Mouse (Mus musculus) embryonic facial prominence, embryonic 14.5 days (tissue): ENCODE results near the gene Eif4h. TPM values are rescaled to one million over a fixed set of nuclear protein-coding genes. Genes with fewer than 3 reads are reported as not detected.

Source experiments
- ATAC-seq: fragments of 200-750 bp; cut with Nextera tagmentation; 2 replicates; pipeline ENCODE4 v1.8.0; 2017; ENCODE audit warnings: low read depth, moderate number of reproducible peaks, moderate TSS enrichment
- DNase-seq: peaks from one replicate; pipeline ENCODE4 v3.0.0-alpha.2; 2015; ENCODE audit warnings: low spot score
- H3K27ac ChIP-seq: fragments of 300-500 bp; sonication (generic); replicated peaks from 2 replicates; pipeline ENCODE4 v1.5.1; 2014; ENCODE audit warnings: low read depth, mild to moderate bottlenecking, low read length, moderate library complexity
- H3K27me3 ChIP-seq: fragments of 300-500 bp; sonication (generic); replicated peaks from 2 replicates; pipeline ENCODE4 v1.6.1; 2014; ENCODE audit warnings: low read length; ENCODE audit not compliant: control insufficient read depth, insufficient read depth
- H3K36me3 ChIP-seq: fragments of 300-500 bp; sonication (generic); 2 replicates; pipeline ENCODE4 v1.6.1; 2014; ENCODE audit warnings: low read length, mixed read lengths; ENCODE audit not compliant: control insufficient read depth, insufficient read depth
- H3K4me1 ChIP-seq: fragments of 300-500 bp; sonication (generic); 2 replicates; pipeline ENCODE4 v1.6.1; 2014; ENCODE audit warnings: antibody characterized with exemption, low read length; ENCODE audit not compliant: control insufficient read depth, insufficient read depth
- H3K4me2 ChIP-seq: fragments of 300-500 bp; sonication (generic); 2 replicates; pipeline ENCODE4 v1.6.1; 2014; ENCODE audit warnings: low read depth, mild to moderate bottlenecking, low read length, moderate library complexity, mixed read lengths
- H3K4me3 ChIP-seq: fragments of 300-500 bp; sonication (generic); 2 replicates; pipeline ENCODE4 v1.5.1; 2014; ENCODE audit warnings: low read depth, mild to moderate bottlenecking, low read length
- H3K9ac ChIP-seq: fragments of 300-500 bp; sonication (generic); 2 replicates; pipeline ENCODE4 v1.6.1; 2014; ENCODE audit warnings: low read depth, mild to moderate bottlenecking, low read length, moderate library complexity, mixed read lengths
- H3K9me3 ChIP-seq: fragments of 300-500 bp; sonication (generic); 2 replicates; pipeline ENCODE4 v1.6.1; 2016; ENCODE audit warnings: low read length; ENCODE audit not compliant: control insufficient read depth
- WGBS: fragments of 180-500 bp; shearing (Covaris S2); extraction: QIAGEN DNeasy Blood & Tissue Kit; methylation state at CpG from one replicate; pipeline ENCODE4 v1.1.7; 2014; 5-methylcytosine and 5-hydroxymethylcytosine counted together
- polyA plus RNA-seq: library from polyadenylated mRNA; unstranded; fragments of >200 nt; fragmentation: Nextera tagmentation; extraction: Ambion mirVana; gene quantifications from 2 replicates; pipeline ENCODE4 v1.2.1, GENCODE M21; 2014

The Eif4h gene
- polyA plus RNA-seq, 1 experiment from 2014 or later, result 365 TPM

GRCm38 (mm10) chr5:134644121-134644520 lies 4.8 kb upstream of the Eif4h start:
- ATAC-seq (no peak), DNase-seq (no peak)
- Histone ChIP-seq H3K27me3 (no peaks in the 10 kb centered on the region), H3K4me3 (no peak overlapping the region), H3K9ac (no peak overlapping the region), H3K36me3 (no peaks in the 10 kb centered on the region), H3K4me1 (peaks cover 3% of the 10 kb centered on the region; the same call in 1 of the 2 replicates), H3K9me3 (no peaks in the 10 kb centered on the region), H3K4me2 (no peak overlapping the region), H3K27ac (no peak overlapping the region)
- WGBS, result 68% methylated on average over 1 of the region's 1 CpGs

- ATAC-seq, result no peak
- 82% methylated on average over 3 of the region's 3 CpGs for WGBS
- peaks cover 14% of the 10 kb centered on the region for H3K36me3 ChIP-seq
These were observed 1.1 kb upstream of the Eif4h start for GRCm38 (mm10) chr5:134640371-134640770.

GRCm38 (mm10) chr5:134638461-134639268 lies 625 bp downstream of the Eif4h start:
- WGBS, result under 1% methylated on average over 30 of the region's 85 CpGs
- peak overlapping the region; percentile 72 for H3K4me2 ChIP-seq
- ATAC-seq (peak; percentile 77), DNase-seq (no peak)
- H3K4me3 ChIP-seq, result peak overlapping the region; percentile 97
- H3K27me3 ChIP-seq, result no peaks in the 10 kb centered on the region
- peaks cover 11% of the 10 kb centered on the region; the same call in 1 of the 2 replicates for H3K4me1 ChIP-seq
- H3K9me3 ChIP-seq, result no peaks in the 10 kb centered on the region
- peak overlapping the region; percentile 96 for H3K27ac ChIP-seq
- H3K9ac ChIP-seq, result peak overlapping the region; percentile 99
- H3K36me3 ChIP-seq, result peaks cover 27% of the 10 kb centered on the region

More at GRCm38 (mm10) chr5:134640371-134640770, 1.1 kb upstream of the Eif4h start:
- no peak overlapping the region for H3K27ac ChIP-seq
- peaks cover 11% of the 10 kb centered on the region; the same call in 1 of the 2 replicates for H3K4me1 ChIP-seq
- no peak overlapping the region for H3K4me2 ChIP-seq
- no peak overlapping the region for H3K9ac ChIP-seq
- no peaks in the 10 kb centered on the region for H3K27me3 ChIP-seq
- H3K4me3 ChIP-seq, result no peak overlapping the region
- DNase-seq, result no peak
- H3K9me3 ChIP-seq, result no peaks in the 10 kb centered on the region

GRCm38 (mm10) chr5:134637820-134638367 lies 1.4 kb downstream of the Eif4h start:
- ATAC-seq, result no peak
- Histone ChIP-seq H3K9me3 (no peaks in the 10 kb centered on the region), H3K36me3 (peaks cover 35% of the 10 kb centered on the region), H3K9ac (peak overlapping the region; percentile 99), H3K4me1 (peaks cover 11% of the 10 kb centered on the region), H3K27me3 (no peaks in the 10 kb centered on the region), H3K4me2 (peak overlapping the region; percentile 72), H3K27ac (peak overlapping the region; percentile 96), H3K4me3 (peak overlapping the region; percentile 97)
- WGBS, result 32% methylated on average over 5 of the region's 5 CpGs
- no peak for DNase-seq

GRCm38 (mm10) chr5:134632841-134633240 lies 6.4 kb downstream of the Eif4h start:
- H3K27me3 ChIP-seq, result no peaks in the 10 kb centered on the region
- DNase-seq (no peak), ATAC-seq (no peak)
- H3K36me3 ChIP-seq, result peaks cover 68% of the 10 kb centered on the region
- no peaks in the 10 kb centered on the region for H3K9me3 ChIP-seq
- no peak overlapping the region for H3K27ac ChIP-seq
- H3K4me1 ChIP-seq, result peaks cover 6% of the 10 kb centered on the region
- H3K4me2 ChIP-seq, result no peak overlapping the region
- no peak overlapping the region for H3K9ac ChIP-seq
- WGBS, result 66% methylated on average over 2 of the region's 2 CpGs
- no peak overlapping the region for H3K4me3 ChIP-seq

- H3K36me3 ChIP-seq, result peaks cover 77% of the 10 kb centered on the region
- no peaks in the 10 kb centered on the region for H3K9me3 ChIP-seq
- ATAC-seq, result no peak
These were observed 8.5 kb downstream of the Eif4h start for GRCm38 (mm10) chr5:134630835-134631234.

GRCm38 (mm10) chr5:134629508-134629907 lies 9.8 kb downstream of the Eif4h start:
- H3K4me1 ChIP-seq, result no peaks in the 10 kb centered on the region; the same call in 1 of the 2 replicates
- H3K9me3 ChIP-seq, result no peaks in the 10 kb centered on the region
- no peak overlapping the region for H3K27ac ChIP-seq
- no peak for DNase-seq
- no peaks in the 10 kb centered on the region for H3K27me3 ChIP-seq
- 81% methylated on average over 4 of the region's 4 CpGs for WGBS
- ATAC-seq, result no peak
- H3K4me3 ChIP-seq, result no peak overlapping the region
- H3K9ac ChIP-seq, result no peak overlapping the region
- no peak overlapping the region for H3K4me2 ChIP-seq
- peaks cover 79% of the 10 kb centered on the region for H3K36me3 ChIP-seq

More at GRCm38 (mm10) chr5:134630835-134631234, 8.5 kb downstream of the Eif4h start:
- H3K27me3 ChIP-seq, result no peaks in the 10 kb centered on the region
- no peak overlapping the region for H3K4me2 ChIP-seq
- H3K27ac ChIP-seq, result no peak overlapping the region
- no peak overlapping the region for H3K4me3 ChIP-seq
- H3K4me1 ChIP-seq, result no peaks in the 10 kb centered on the region; the same call in 1 of the 2 replicates
- DNase-seq, result no peak
- H3K9ac ChIP-seq, result no peak overlapping the region

- H3K9me3 ChIP-seq, result no peaks in the 10 kb centered on the region
- DNase-seq, result no peak
- WGBS, result 79% methylated on average over 2 of the region's 2 CpGs
These were observed 17.2 kb downstream of the Eif4h start for GRCm38 (mm10) chr5:134622069-134622468.

More at GRCm38 (mm10) chr5:134622069-134622468, 17.2 kb downstream of the Eif4h start:
- no peak for ATAC-seq
- Histone ChIP-seq H3K9ac (no peak overlapping the region), H3K27ac (no peak overlapping the region), H3K4me3 (no peak overlapping the region), H3K4me2 (no peak overlapping the region), H3K4me1 (no peaks in the 10 kb centered on the region), H3K27me3 (no peaks in the 10 kb centered on the region), H3K36me3 (peaks cover 100% of the 10 kb centered on the region)
